16 mouse cellular contexts compared by ENCODE assay signal in genomic region chr2:28747705-28748104, GRCm38 (mm10). TPM values are rescaled to one million over a fixed set of nuclear protein-coding genes. Genes with fewer than 3 reads are reported as not detected.
DNase-seq lines count a peak whose midpoint lies in the region.
"Had no signal": no experiment of that assay in that cellular context is flagged by ENCODE, and none has a peak within 500 bp of the region (broad histone marks: within the 10 kb centered on the region; RNA-seq: fewer than 3 reads in every experiment).

No protein-coding gene starts in this region.

- DNase-seq in adrenal gland, adult 2 months: peak; percentile 65
- no peak for DNase-seq in adrenal gland, postnatal 10 days
- DNase-seq in adrenal gland, postnatal 14 days: peak; percentile 21
- DNase-seq in adrenal gland, postnatal 36 days: peak; percentile 17 to 34
- DNase-seq in kidney, postnatal 36 days: no peak
- DNase-seq: cerebellum, adult 11 months; cerebellum, adult 18-20 months; cerebellum, adult 8-10 months; cerebellum, adult 9-11 months; cerebellum, postnatal 14 days; cerebellum, postnatal 36 days; embryo, embryonic 11 days; forebrain, postnatal 0 days had no signal

RNA-seq across cellular contexts. Expression of gene Ak8, which starts 47.7 kb away (rescaled TPM):
- under 1 TPM; 0.29 to 0.38 TPM for total RNA-seq in adrenal gland, adult 2 months (2021)
- 0.29 and 0.44 TPM in 2 replicates for polyA plus RNA-seq in adrenal gland, adult 2 months (2012; rRNA removed)
- under 1 TPM; 0.18 to 0.33 TPM for total RNA-seq in adrenal gland, postnatal 10 days (2021)
- not detected in 2 replicates for total RNA-seq in adrenal gland, postnatal 14 days (2021)
- under 1 TPM; 0.63 to 0.82 TPM for total RNA-seq in adrenal gland, postnatal 36 days (2021)
- total RNA-seq: gastrocnemius, adult 18-20 months had no signal
- polyA plus RNA-seq: erythroblast, embryonic 14.5 days had no signal

RNA-seq across cellular contexts. Expression of gene Spaca9, which starts 48.2 kb away (rescaled TPM):
- total RNA-seq in adrenal gland, adult 2 months (2021): under 1 TPM in 1 of 2 experiments, not detected in 1; 0.92 TPM
- polyA plus RNA-seq in adrenal gland, adult 2 months (2012; rRNA removed): 0.84 TPM in 1 of 2 replicates, not detected in the other
- 1 to 10 TPM; 1.4 to 2.1 TPM for total RNA-seq in adrenal gland, postnatal 10 days (2021)
- total RNA-seq in adrenal gland, postnatal 14 days (2021): 0.93 TPM in 1 of 2 replicates, not detected in the other
- total RNA-seq in adrenal gland, postnatal 36 days (2021): under 1 TPM; 0.53 to 0.59 TPM
- total RNA-seq: ES-E14; forebrain, postnatal 0 days; gastrocnemius, adult 18-20 months had no signal
- polyA plus RNA-seq: erythroblast, embryonic 14.5 days had no signal

Comparison
In these comparisons a context has a peak if more than half of its experiments do, and no peak if none do; other contexts are left out.
1. DNase-seq: peak in adrenal gland, adult 2 months (single experiment), adrenal gland, postnatal 14 days (single experiment) and adrenal gland, postnatal 36 days (2 of 2); none in adrenal gland, postnatal 10 days (single experiment) and kidney, postnatal 36 days (0 of 2).